Mouse (Mus musculus) inflammation-experienced regulatory T-cells, adult 6 months (primary cell): ENCODE results near the gene Sept10. TPM values are rescaled to one million over a fixed set of nuclear protein-coding genes. Genes with fewer than 3 reads are reported as not detected.

Experiments used
- ATAC-seq: one replicate; pipeline ENCODE4 v1.8.0; 2017
- polyA plus RNA-seq, 3 experiments: library from polyadenylated mRNA; unstranded; fragments of 100-300 nt; shearing (Covaris generic); gene quantifications; one replicate each; pipeline ENCODE4 v1.2.1; 2017

Gene Sept10
- polyA plus RNA-seq, 3 experiments from 2014 or later, result 0.74 to 3.6 (median 1.4) TPM

DNA sequence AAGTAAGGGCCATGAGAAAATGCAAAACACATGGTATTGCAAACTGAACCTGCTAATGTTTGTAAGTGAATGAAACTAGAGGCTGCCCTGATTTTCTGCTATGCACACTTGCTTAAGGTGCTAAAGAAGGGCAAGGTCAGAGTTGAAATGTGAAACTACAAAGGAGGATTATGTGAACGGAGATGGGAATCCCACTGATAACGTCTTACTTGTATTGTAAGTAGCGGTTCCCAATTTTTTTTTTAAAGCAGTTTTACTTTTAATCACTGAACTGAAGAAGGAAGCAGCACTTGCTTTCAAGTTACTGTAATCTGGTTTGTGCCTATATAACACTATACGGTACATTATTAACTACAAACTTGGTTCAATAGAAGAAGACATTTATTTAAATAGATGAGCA lies 2.2 kb upstream of the Sept10 start:
- ATAC-seq, result no peak

- no peak for ATAC-seq
These were observed 1.7 kb upstream of the Sept10 start for GRCm38 (mm10) chr10:59223301-59223700.

DNA sequence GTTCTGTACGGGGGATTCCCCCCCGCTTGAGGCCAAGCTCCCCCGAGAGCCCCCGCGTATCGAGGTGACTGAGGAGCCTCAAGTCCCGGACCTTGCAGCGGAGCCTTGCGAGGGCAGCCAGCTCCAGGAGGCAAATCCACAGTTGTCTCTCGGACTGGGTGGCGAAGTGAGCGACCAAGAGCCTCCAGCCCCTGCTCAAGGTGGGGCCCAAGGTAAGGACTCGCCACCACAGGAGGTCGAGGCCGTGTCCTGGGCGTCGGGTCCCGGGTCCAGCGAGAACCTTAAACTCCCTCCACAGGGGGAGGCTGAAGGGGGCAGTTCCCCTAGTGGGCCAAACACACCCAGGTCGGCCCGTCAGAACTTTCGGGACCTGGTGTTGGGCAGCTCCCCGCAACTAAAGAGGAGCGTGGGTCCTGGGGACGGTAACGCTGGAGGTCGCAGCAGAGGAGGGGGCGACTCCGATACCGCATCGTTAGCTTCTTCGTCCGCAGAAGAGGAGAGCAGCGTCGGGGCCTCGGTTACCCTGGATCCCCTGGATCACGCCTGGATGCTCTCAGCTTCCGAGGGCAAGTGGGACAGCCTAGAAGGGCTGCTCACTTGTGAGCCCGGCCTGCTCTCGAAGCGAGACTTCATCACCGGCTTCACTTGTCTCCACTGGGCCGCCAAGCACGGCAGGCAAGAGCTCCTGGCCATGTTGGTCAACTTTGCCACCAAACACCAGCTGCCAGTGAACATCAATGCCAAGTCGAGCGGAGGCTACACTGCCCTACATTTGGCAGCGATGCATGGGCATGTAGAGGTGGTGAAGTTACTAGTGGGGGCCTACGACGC lies 839 bp upstream of the Sept10 start:
- peak; percentile 19 for ATAC-seq

DNA sequence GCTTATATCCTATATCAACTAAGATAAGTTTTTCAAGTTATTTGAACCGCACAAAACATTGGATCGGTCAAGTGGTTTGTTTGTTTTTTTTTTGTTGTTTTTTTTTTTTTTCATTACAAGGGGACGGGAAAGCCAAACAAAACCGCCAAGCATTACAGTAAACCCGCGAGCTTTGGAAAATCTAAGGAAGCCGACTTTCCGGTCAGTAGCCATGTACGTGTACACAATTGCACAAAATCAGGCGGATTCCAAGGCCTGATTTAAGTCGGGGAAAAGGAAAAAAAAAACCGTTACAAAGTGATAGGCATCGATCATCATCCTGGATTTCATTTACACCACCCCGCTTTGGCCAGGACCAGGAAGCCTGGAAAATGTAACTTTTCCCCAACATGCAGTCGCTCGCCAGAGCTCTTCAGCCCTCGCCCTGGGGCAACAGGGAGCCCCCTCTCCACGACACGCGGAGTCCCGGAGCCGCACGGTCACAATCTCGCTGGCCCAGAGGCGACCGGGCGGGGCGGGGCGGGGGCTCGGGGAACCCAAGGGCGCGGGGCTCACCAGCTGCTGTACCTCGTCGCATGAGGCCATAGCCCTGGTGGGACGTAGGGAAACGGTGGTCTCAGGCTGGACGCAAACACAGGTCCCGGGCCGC lies 699 bp downstream of the Sept10 start:
- no peak for ATAC-seq

GRCm38 (mm10) chr10:59200011-59200410 lies 21.6 kb downstream of the Sept10 start:
- no peak for ATAC-seq

GRCm38 (mm10) chr10:59196763-59197162 lies 24.9 kb downstream of the Sept10 start:
- no peak for ATAC-seq

DNA sequence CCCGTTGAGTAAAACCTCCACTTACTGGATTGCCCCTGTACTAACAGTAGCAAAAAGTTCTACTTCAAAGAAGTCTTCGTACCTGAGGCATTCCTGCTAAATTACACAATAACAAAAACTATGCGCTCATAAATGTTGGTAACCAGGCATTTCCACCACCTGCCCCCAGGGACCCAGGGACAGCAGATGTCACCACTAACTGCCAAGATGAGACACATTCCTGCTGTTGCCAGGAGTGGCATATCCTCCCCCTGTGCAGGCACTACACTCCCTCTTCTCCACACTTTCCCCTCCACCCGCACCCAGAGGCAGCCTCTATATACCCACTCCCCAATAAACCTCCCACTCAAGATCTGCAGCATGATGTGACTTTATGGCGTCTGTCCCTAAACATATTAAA lies 26.8 kb downstream of the Sept10 start:
- no peak for ATAC-seq

DNA sequence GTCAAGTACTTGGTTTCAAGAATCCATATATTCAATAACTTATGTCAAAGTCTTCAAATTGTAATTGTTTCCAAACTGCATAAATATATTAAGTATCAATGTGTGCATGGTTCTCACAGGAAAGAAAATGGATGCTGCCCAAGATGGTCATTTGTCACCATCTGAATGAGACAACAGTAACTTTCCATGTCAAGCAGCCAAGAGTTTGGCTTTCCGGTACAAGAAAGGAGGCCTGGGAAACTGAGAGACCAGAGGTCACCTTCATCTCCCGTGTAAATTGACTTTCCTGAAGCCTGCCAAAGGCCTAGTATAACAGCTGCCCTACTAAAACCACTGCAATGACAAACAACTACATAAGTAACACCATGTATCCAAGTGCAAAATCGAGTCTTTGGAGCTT lies 39.3 kb downstream of the Sept10 start:
- ATAC-seq, result no peak

- no peak for ATAC-seq
These were observed 42.0 kb downstream of the Sept10 start for GRCm38 (mm10) chr10:59179620-59180019.

DNA sequence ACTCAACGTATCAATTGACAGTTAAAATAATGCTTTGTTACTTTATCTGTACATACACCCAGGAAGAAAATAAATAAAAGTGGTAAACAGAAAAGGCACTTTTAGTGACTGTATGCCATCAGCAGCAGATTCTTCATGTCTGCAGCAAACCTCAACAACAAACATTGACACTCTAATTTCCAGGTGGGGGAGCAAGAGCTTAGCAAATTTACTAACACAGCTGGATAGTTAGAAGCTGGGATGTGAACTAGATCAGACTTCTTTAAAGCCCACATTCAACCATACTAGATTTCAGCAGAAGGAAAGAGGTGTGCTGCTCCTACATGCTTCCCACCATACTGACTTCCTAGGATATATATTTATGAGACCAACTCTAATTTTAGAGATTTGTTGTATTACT lies 49.1 kb downstream of the Sept10 start:
- ATAC-seq, result no peak

DNA sequence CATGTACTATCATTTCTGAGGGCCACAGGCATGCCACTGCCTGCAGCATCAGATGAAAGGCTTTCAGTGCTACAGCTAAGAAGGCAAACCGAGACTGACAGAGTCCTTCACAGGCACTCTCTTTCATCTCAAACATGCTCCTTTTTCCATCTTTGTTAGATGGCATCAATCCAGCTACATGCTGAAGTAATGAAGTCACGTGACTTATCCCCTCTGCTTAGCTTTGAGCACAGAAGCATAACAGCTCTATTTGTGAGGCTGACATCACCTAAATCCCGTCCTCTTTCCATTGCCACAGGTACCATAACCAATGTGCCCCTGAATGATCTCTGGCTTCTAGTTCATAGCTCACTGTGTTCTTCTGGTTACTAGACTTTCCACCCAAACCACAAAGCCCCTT lies 50.6 kb downstream of the Sept10 start:
- no peak for ATAC-seq

- no peak for ATAC-seq
These were observed 55.3 kb downstream of the Sept10 start for GRCm38 (mm10) chr10:59166104-59166944.

GRCm38 (mm10) chr10:59162185-59162897 lies 59.3 kb downstream of the Sept10 start:
- no peak for ATAC-seq

DNA sequence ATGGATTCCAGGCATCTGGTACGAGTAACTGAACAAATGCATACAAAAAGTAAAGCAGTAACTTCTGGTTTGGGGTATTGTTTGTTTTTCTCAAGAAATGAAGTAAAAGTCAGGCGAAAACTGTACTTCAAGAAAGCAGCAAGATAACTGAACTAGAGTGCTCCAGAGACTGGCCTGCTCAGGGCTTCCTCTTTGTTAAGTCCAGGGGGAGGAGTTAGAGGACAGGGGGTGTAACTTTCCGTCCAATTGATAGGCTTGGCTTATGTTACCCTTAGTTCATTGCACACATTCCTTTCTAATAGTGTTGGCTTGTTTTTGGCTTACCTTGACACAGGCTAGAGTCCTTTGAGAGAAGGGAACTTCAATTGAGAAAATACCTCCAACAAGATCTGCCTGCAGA lies 63.0 kb downstream of the Sept10 start:
- ATAC-seq, result no peak

GRCm38 (mm10) chr10:59152544-59153081 lies 69.0 kb downstream of the Sept10 start:
- no peak for ATAC-seq

GRCm38 (mm10) chr10:59150938-59151657 lies 70.5 kb downstream of the Sept10 start:
- no peak for ATAC-seq

- ATAC-seq, result no peak
These were observed 71.7 kb downstream of the Sept10 start for GRCm38 (mm10) chr10:59149956-59150383.

GRCm38 (mm10) chr10:59133478-59134009 lies 88.1 kb downstream of the Sept10 start:
- ATAC-seq, result no peak

GRCm38 (mm10) chr10:59131926-59132628 lies 89.6 kb downstream of the Sept10 start:
- ATAC-seq, result no peak

DNA sequence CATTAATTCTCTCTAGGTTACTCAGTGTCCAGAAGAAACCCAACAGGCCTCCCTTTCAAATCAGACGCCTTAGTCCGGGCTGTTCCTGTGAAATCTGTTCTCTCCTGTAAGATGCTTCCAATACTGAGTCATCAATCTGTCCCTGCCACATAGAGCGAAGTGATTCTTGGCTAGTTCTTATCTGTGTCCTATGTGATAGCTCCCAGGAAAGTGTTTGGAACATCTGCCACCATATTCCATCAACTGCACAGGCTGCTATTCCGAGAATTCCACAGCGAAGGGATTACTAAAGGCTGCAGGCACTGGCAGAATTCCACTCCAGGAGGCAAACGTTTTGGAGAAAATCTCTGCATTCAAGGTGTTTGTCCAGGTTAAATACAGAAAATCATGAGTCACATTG lies 94.0 kb downstream of the Sept10 start:
- ATAC-seq, result no peak

DNA sequence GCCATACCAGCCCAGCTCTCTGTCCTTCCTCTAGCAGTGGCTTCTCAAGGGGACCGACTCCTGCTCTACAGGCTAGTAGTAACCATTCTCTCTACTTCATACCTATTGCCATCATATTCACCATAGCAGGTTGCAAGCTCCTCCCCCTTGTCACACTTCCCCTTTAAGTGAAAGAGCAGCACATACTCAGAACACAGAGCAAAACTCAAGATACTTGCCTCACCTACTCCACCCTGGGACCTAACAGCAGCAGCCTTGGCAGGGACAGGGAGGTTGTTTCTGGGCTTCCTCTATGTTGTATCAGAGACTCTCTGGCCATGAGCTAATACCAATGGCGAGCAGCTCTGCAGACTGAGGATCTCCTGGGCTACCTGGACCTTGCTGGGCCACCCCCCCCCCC lies 96.2 kb downstream of the Sept10 start:
- no peak for ATAC-seq
